Mouse (Mus musculus): ENCODE results near the gene Lrrc38. TPM values are rescaled to one million over a fixed set of nuclear protein-coding genes. Genes with fewer than 3 reads are reported as not detected.

Lrrc38 gene
- polyA plus RNA-seq (2012; ENCODE audit: insufficient read depth, low replicate concordance): not detected in 2 replicates

DNA sequence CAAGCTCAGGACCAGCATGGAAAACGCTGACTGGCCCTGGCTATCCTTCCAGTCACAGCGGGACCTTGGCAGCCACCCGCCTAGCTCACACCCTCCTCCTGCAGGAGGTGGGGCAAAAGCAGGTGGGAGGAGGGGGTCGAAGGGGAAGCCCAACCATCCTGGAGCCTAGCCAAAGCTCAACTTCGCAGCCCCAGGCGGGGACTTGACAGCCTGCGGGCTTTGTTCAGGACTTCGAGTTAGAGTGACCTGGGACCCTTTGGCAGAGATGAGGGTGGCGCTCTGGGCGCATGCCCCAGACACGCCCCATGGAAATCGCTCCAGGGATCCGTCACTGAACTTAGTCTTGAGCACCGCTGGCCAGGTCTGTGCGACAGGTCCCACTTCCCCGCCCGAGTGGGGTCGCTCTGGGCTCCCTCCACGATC, at the start of gene Lrrc38:
Lrrc38 (plus strand) TSS at position 274 of the 423 bp plus-strand sequence.
- TF ChIP-seq GATA1 (IDR thresholded peaks at IDR 0.05; ENCODE audit: borderline replicate concordance, low read length): no peak
- no peak for TF ChIP-seq FLI1 (IDR thresholded peaks at IDR 0.05; ENCODE audit: low read length)
- H3K4me3 ChIP-seq (replicated peaks): no peak within 1 kb of the TSS
- peaks cover 17% of the 10 kb centered on the region; the same call in 1 of the 2 replicates for H3K9me3 ChIP-seq
- peaks cover 36% of the 10 kb centered on the region for H3K27me3 ChIP-seq (replicated peaks)
- H3K4me1 ChIP-seq: no peaks in the 10 kb centered on the region
- no peaks in the 10 kb centered on the region for H3K36me3 ChIP-seq (replicated peaks; ENCODE audit: low read length)

DNA sequence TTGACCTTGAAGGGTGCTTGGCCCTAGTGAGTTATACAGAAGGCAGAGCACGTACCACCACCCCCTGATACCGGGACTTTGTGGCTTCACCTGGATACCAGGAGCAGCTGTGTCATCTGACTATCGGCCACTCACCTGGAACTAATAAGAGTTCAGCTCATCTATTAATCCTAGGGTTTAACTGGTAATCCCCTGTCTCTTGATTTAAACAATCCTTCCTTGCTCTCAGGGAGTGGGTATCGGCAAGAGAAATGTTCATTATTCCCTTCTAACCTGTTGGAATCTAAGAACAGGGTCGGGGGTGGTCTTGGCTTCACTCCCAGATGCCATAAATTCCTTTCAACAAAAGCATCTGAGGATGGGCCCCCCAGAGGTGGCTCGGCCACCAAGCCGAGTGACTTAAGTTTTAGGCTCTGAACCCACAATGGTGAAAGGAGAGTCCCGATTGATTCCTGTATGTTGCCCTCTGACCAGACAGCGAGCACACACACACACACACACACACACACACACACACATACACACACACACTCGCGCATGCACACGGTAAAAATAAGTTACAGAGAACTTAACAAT, 49.4 kb upstream of the Lrrc38 start:
- Histone ChIP-seq H3K9me3 (peaks cover 14% of the 10 kb centered on the region), H3K36me3 (replicated peaks; ENCODE audit: low read length) (no peaks in the 10 kb centered on the region), H3K27me3 (replicated peaks) (peaks cover 49% of the 10 kb centered on the region), H3K4me3 (replicated peaks) (no peak overlapping the region), H3K4me1 (no peaks in the 10 kb centered on the region)
- TF ChIP-seq GATA1 (IDR thresholded peaks at IDR 0.05; ENCODE audit: borderline replicate concordance, low read length) (no peak), FLI1 (IDR thresholded peaks at IDR 0.05; ENCODE audit: low read length) (no peak)

DNA sequence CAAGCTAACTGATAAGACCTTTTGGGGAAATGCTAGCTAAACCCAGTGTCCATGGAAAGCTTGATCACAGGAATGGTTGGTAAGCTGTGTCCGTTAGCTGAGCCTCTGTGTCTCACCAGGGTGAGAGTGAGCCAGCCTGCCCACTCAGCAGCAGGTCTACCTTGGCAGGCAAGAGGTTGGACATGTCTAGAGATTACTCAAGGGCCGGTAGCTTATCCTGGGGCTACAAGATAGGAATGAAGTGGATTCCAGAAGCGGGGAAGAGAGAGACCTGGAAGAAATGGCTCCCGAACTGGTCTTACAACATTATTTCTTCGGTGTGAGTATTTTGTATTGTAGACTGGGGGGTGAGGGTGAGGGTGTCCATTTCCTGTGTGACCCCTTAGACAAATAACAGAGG, 48.5 kb upstream of the Lrrc38 start:
- Histone ChIP-seq H3K9me3 (peaks cover 14% of the 10 kb centered on the region), H3K27me3 (replicated peaks) (peaks cover 49% of the 10 kb centered on the region), H3K4me1 (no peaks in the 10 kb centered on the region), H3K36me3 (replicated peaks; ENCODE audit: low read length) (no peaks in the 10 kb centered on the region), H3K4me3 (replicated peaks) (no peak overlapping the region)
- TF ChIP-seq GATA1 (IDR thresholded peaks at IDR 0.05; ENCODE audit: borderline replicate concordance, low read length) (no peak), FLI1 (IDR thresholded peaks at IDR 0.05; ENCODE audit: low read length) (no peak)

DNA sequence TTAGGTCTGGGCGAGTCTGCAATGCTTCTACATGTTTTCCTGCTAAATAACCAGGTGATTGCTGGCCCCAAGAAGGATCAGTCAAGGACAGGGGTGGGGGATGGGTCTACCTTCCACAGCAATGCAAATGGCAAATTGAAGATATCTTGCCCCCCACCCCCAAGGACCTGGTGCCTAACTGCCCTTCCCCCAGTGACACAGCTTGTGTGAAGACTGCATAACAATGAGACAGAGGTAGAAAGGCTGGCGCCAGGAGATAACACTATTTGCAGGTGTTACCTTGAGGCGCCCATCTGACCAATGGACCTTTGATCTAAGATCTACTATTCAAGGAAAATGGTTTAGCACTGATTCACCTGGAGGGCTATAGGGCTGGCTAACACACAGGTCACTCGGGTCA, 47.7 kb upstream of the Lrrc38 start:
- H3K36me3 ChIP-seq (replicated peaks; ENCODE audit: low read length): no peaks in the 10 kb centered on the region
- H3K4me3 ChIP-seq (replicated peaks): no peak overlapping the region
- H3K9me3 ChIP-seq: peaks cover 14% of the 10 kb centered on the region
- H3K4me1 ChIP-seq: no peaks in the 10 kb centered on the region
- peaks cover 46% of the 10 kb centered on the region for H3K27me3 ChIP-seq (replicated peaks)
- TF ChIP-seq GATA1 (IDR thresholded peaks at IDR 0.05; ENCODE audit: borderline replicate concordance, low read length) (no peak), FLI1 (IDR thresholded peaks at IDR 0.05; ENCODE audit: low read length) (no peak)

DNA sequence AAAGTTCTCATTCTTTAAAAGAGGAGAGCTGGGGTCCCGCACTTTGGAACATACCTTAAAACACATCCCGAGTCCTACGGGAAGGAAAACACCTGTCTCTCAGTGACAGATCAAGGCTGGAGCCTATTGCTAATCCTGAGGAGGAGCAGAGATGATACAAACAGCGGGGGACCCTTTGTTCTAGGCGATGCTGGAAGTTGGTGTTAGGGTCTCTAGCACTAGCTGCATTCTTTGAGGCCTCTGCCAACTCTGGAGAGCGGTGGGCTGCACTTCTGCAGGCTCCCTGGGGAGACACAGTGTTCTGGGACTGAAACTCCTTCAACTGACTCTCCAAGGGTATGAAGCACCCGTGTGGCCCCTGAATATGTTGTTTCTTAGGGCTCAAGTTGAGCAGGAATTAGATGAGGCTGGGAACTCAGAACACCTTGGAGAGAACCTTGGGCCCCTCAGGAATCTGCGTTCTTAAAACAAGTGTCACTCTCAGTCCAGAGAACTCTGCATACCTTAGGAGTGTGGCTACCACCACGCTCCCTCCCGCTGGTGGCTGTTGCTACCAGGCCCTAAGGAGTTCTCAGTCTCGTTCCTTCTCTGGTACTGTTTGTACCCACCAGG, 47.2 kb upstream of the Lrrc38 start:
- Histone ChIP-seq H3K4me3 (replicated peaks) (no peak overlapping the region), H3K36me3 (replicated peaks; ENCODE audit: low read length) (no peaks in the 10 kb centered on the region), H3K27me3 (replicated peaks) (peaks cover 42% of the 10 kb centered on the region), H3K9me3 (peaks cover 14% of the 10 kb centered on the region), H3K4me1 (no peaks in the 10 kb centered on the region)
- TF ChIP-seq FLI1 (IDR thresholded peaks at IDR 0.05; ENCODE audit: low read length) (no peak), GATA1 (IDR thresholded peaks at IDR 0.05; ENCODE audit: borderline replicate concordance, low read length) (no peak)

DNA sequence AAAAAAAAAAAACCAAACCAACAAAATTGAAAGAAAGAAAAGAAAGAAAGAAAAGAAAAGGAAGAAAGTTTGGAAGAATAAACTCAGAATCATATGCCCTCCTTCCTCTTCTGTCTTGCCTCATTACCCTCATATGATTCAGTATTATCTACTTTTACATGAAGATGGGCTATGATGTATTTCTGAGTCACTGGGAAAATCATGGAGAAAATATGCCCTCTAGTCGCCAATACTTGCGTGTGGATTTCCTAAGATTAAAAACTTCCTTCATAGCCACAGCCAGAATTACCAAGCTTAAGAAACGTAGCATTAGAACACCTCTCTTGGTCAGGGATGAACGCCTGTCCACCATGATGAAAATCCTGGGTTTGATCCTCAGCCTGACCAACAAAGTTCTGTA, 44.5 kb upstream of the Lrrc38 start:
- Histone ChIP-seq H3K4me3 (replicated peaks) (no peak overlapping the region), H3K4me1 (no peaks in the 10 kb centered on the region), H3K27me3 (replicated peaks) (peaks cover 23% of the 10 kb centered on the region), H3K9me3 (0 out of 2 replicates have a peak, but pooled peaks cover 4% of the 10 kb centered on the region), H3K36me3 (replicated peaks; ENCODE audit: low read length) (no peaks in the 10 kb centered on the region)
- TF ChIP-seq FLI1 (IDR thresholded peaks at IDR 0.05; ENCODE audit: low read length): no peak
- TF ChIP-seq GATA1 (IDR thresholded peaks at IDR 0.05; ENCODE audit: borderline replicate concordance, low read length): no peak

DNA sequence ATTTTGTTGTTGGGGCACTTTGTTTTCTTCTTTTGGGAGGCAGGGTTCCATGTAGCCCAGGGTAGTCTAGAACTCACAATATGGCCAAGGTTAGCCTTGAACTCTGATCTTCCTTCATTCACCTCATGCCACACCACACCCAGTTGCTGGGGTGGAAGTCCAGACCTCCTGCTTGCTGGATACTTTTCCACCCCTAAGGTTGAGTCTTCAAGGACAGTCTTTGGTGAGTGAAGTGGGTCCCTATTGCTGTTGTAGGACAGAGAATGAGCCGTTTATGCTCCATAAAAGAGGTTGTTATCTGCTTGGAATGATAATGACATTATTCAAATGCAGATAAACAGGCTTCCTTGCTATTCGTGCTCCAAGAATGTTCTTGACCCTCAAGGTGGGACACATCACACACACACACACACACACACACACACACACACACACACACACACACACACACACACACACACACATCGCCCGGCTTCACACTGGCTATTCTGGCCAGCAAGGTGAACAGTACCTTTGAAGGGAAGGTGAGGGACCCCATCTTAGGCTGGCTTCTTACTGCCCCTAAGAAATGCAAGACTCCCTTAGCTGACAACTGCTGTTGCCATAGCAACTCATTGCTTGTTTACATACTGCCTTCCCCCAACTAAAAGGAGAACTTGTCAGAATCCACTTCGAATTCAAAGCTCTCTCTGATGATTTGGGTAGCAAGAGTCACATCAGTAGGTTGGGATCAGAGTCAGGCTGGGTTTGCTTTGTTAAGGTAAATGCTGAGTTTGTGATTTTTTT, 43.4 kb upstream of the Lrrc38 start:
- Histone ChIP-seq H3K9me3 (no peaks in the 10 kb centered on the region), H3K4me3 (replicated peaks) (no peak overlapping the region), H3K27me3 (replicated peaks) (peaks cover 11% of the 10 kb centered on the region), H3K36me3 (replicated peaks; ENCODE audit: low read length) (no peaks in the 10 kb centered on the region), H3K4me1 (no peaks in the 10 kb centered on the region)
- TF ChIP-seq FLI1 (IDR thresholded peaks at IDR 0.05; ENCODE audit: low read length) (no peak), GATA1 (IDR thresholded peaks at IDR 0.05; ENCODE audit: borderline replicate concordance, low read length) (no peak)

DNA sequence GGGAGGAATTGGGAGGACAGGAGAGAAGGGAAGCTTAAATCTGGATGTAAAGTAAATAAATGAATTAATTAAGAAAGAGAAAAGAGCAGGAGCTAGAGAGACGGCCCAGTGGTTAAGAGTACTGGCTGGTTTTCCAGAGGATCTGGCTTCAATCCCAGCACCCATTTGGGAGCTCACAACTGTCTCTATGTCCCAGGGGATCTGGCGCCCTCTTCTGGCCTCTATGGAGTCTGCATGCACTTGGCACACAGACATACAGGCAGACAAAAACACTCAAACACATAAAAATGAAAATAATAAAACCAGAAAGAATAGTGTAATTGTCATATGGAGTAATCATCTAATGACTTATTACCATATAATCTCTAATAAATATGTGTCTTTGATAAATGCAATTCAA, 38.2 kb upstream of the Lrrc38 start:
- H3K4me1 ChIP-seq: no peaks in the 10 kb centered on the region
- TF ChIP-seq FLI1 (IDR thresholded peaks at IDR 0.05; ENCODE audit: low read length): no peak
- TF ChIP-seq GATA1 (IDR thresholded peaks at IDR 0.05; ENCODE audit: borderline replicate concordance, low read length): no peak
- no peaks in the 10 kb centered on the region for H3K9me3 ChIP-seq
- H3K27me3 ChIP-seq (replicated peaks): no peaks in the 10 kb centered on the region
- no peak overlapping the region for H3K4me3 ChIP-seq (replicated peaks)
- H3K36me3 ChIP-seq (replicated peaks; ENCODE audit: low read length): no peaks in the 10 kb centered on the region

DNA sequence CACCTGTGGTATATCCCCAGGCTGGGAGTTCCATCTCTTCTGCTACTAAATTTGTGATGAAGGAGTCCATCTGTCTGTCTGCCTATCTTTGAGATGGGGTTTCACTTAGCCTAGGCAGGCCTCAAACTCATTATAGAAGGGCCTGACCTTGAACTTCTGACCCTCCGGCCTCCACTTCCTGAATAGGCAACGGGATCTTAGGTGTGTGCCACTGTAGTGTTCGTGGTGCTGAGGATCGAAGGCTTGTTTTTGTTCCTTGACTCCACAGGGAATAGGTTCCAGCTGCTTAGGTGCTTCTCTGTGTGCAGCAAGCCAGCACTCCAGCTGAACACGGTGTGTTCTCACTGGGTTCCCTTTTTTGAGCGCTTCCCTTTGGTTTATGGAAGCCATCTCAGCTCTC, 36.3 kb upstream of the Lrrc38 start:
- Histone ChIP-seq H3K4me1 (no peaks in the 10 kb centered on the region), H3K36me3 (replicated peaks; ENCODE audit: low read length) (no peaks in the 10 kb centered on the region), H3K9me3 (peaks cover 6% of the 10 kb centered on the region; the same call in 1 of the 2 replicates), H3K4me3 (replicated peaks) (no peak overlapping the region), H3K27me3 (replicated peaks) (no peaks in the 10 kb centered on the region)
- TF ChIP-seq GATA1 (IDR thresholded peaks at IDR 0.05; ENCODE audit: borderline replicate concordance, low read length) (no peak), FLI1 (IDR thresholded peaks at IDR 0.05; ENCODE audit: low read length) (no peak)

Measured in megakaryocyte, embryonic 14.5 days (primary cell).